Mouse (Mus musculus) kidney, embryonic 15.5 days (tissue): Measurements from ENCODE around the gene Rhog. TPM values are rescaled to one million over a fixed set of nuclear protein-coding genes. Genes with fewer than 3 reads are reported as not detected.

ENCODE experiments used
- ATAC-seq: fragments of 200-750 bp; cut with Nextera tagmentation; replicated peaks from 2 replicates; pipeline ENCODE4 v1.8.0; 2017; ENCODE audit warnings: moderate TSS enrichment; ENCODE audit not compliant: low FRiP score
- H3K27ac ChIP-seq: fragments of 300-500 bp; sonication (generic); 2 replicates; pipeline ENCODE4 v1.5.1; 2015; ENCODE audit warnings: mild to moderate bottlenecking, inconsistent platforms
- H3K27me3 ChIP-seq: fragments of 300-500 bp; sonication (generic); 2 replicates; pipeline ENCODE4 v1.6.1; 2015; ENCODE audit warnings: inconsistent platforms
- H3K36me3 ChIP-seq: fragments of 300-500 bp; sonication (generic); 2 replicates; pipeline ENCODE4 v1.6.1; 2015; ENCODE audit warnings: inconsistent platforms
- H3K4me1 ChIP-seq: fragments of 300-500 bp; sonication (generic); 2 replicates; pipeline ENCODE4 v1.6.1; 2015; ENCODE audit warnings: inconsistent platforms
- H3K4me2 ChIP-seq: fragments of 300-500 bp; sonication (generic); 2 replicates; pipeline ENCODE4 v1.6.1; 2015; ENCODE audit warnings: moderate library complexity, mild to moderate bottlenecking, inconsistent platforms
- H3K4me3 ChIP-seq: fragments of 300-500 bp; sonication (generic); replicated peaks from 2 replicates; pipeline ENCODE4 v1.5.1; 2015; ENCODE audit warnings: mild to moderate bottlenecking, inconsistent platforms
- H3K9ac ChIP-seq: fragments of 300-500 bp; sonication (generic); 2 replicates; pipeline ENCODE4 v1.6.1; 2015; ENCODE audit warnings: mild to moderate bottlenecking, inconsistent platforms
- H3K9me3 ChIP-seq: fragments of 300-500 bp; sonication (generic); replicated peaks from 2 replicates; pipeline ENCODE4 v1.6.1; 2016; ENCODE audit warnings: inconsistent platforms
- WGBS: fragments of 180-500 bp; shearing (Covaris S2); methylation state at CpG from one replicate; pipeline ENCODE4 v1.1.7; 2015; ENCODE audit warnings: mixed read lengths; 5-methylcytosine and 5-hydroxymethylcytosine counted together
- polyA plus RNA-seq: library from polyadenylated mRNA; unstranded; fragments of >200 nt; fragmentation: Nextera tagmentation; extraction: Ambion mirVana; gene quantifications from 2 replicates; pipeline ENCODE4 v1.2.1, GENCODE M21; 2015

The Rhog gene
- polyA plus RNA-seq, 1 experiment from 2014 or later = 59.1 TPM

DNA sequence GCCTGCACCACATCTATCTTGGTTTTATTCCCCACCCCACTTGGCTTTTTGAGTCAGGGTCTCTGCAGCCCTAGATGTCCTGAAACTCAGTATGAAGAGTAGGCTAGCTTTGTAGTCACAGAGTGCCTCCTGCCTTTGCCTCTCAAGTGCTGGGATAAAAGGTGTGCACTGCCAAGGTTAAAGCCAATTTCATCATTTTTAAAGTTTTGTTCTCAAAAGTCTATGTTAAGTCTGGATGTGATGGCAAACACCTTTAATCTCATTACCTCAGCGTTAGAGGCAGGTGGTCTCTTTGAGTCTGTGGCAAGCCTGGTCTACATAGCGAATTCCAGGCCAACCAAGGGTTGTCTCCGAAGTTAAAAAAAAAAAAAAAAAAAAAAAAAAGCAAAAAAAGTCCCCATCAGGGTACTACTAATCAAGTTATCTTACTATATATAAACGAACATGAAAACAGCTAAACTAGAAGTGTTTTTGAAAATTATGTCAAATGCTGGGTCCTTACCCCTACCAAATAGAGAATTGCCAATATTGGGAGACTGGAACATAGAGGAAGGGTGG lies 47.0 kb downstream of the Rhog start:
- H3K9ac ChIP-seq = peak overlapping the region; percentile 89
- peaks cover 20% of the 10 kb centered on the region for H3K4me1 ChIP-seq
- H3K27ac ChIP-seq = peak overlapping the region; percentile 90
- peak overlapping the region; percentile 72 for H3K4me2 ChIP-seq
- H3K27me3 ChIP-seq = no peaks in the 10 kb centered on the region
- 0 out of 2 replicates have a peak, but pooled peaks cover 3% of the 10 kb centered on the region for H3K36me3 ChIP-seq
- ATAC-seq = no peak
- WGBS = 48% methylated on average over 4 of the region's 4 CpGs
- H3K4me3 ChIP-seq = peak overlapping the region; percentile 94
- no peaks in the 10 kb centered on the region for H3K9me3 ChIP-seq

DNA sequence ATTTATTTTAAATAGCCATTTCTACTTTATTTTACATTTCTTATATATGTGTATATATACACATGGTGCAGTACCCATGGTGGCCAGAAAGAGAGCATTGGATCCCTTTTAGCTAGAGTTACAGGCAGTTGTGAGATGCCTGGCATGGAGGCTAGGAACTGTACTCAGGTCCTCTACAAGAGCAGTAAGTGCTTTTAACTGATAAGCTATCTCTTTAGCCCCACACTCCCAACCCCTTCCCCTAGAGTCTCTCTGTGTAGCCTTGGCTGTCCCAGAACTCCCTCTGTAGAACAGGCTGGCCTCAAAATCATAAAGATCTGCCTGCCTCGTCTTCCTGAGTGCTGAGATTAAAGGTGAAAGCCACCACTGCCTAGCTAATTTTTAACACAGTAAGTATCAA lies 50.2 kb downstream of the Rhog start:
- no peak overlapping the region for H3K4me2 ChIP-seq
- H3K9ac ChIP-seq = no peak overlapping the region
- H3K9me3 ChIP-seq = no peaks in the 10 kb centered on the region
- no peak overlapping the region for H3K4me3 ChIP-seq
- H3K27ac ChIP-seq = no peak overlapping the region
- H3K27me3 ChIP-seq = no peaks in the 10 kb centered on the region
- ATAC-seq = no peak
- WGBS = 70% methylated on average over 1 of the region's 1 CpGs
- H3K36me3 ChIP-seq = 0 out of 2 replicates have a peak, but pooled peaks cover 3% of the 10 kb centered on the region
- peaks cover 15% of the 10 kb centered on the region for H3K4me1 ChIP-seq

DNA sequence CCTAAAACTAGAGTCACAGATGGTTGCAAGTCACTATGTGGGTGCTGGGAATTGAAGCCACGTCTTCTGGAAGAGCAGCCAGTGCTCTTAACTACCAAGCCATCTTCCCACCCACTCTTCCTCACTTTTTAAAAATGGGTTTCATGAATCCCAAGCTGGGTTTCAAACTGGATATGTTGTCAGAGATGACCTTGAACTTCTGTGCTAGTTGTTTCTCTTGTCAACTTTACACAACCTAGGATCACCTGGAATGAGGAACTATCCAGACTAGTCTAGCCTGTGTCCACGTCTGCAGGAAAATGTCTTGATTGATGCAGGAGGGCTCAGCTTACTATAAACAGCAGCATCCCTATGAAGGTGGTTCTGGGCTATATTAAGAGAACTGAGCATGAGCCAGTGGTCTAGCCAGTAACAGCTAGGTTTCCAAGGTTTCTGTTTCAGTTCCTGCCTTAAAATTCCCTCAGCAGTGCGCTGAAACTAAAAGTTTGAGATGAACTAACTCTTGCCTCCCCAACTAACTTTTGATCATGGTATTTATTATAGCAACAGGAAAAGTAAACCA lies 51.5 kb downstream of the Rhog start:
- Histone ChIP-seq H3K36me3 (0 out of 2 replicates have a peak, but pooled peaks cover 3% of the 10 kb centered on the region), H3K4me2 (no peak overlapping the region), H3K4me1 (peaks cover 15% of the 10 kb centered on the region), H3K27me3 (no peaks in the 10 kb centered on the region), H3K4me3 (no peak overlapping the region), H3K9me3 (no peaks in the 10 kb centered on the region), H3K9ac (no peak overlapping the region), H3K27ac (no peak overlapping the region)
- ATAC-seq = no peak
- WGBS = 83% methylated on average over 3 of the region's 3 CpGs

DNA sequence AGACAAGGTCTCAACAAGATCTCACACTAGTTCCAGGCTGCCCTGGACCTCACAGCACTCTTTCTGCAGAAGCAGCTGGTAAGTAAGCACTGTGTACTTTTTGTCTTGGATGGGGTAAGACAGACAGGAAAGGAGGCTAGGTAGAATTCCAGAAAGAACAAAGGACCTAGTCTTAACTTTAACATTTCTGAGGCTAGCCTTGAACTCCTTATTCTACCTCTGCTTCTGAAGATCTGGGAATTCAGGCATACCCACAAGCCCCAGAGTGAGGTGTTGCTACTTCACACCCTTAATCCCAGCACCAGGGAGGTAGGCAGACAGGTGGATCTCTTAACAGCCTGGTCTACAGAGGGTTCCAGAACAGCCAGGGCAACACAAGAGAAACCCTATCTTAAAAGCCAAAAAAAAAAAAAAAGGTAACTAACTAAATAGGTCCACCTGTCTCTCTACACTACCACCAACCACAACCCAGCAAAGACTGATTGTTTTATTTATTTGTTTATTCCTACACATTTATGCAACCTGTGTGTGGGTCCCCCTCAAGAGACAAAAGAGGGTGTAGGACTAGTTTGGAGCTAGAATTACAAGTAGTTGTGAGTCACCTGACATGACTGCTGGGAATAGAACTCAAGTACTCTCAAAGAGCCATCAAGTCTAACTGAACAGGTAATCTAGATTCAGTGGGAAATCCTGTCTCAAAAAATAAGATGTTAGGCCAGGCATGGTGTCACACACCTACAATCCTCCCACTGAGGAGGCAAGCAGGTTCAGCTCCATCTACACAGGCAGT lies 54.7 kb downstream of the Rhog start:
- no peak for ATAC-seq
- no peaks in the 10 kb centered on the region for H3K36me3 ChIP-seq
- no peak overlapping the region for H3K4me2 ChIP-seq
- H3K27ac ChIP-seq = no peak overlapping the region
- H3K9me3 ChIP-seq = no peaks in the 10 kb centered on the region
- 0 out of 2 replicates have a peak, but pooled peaks cover 2% of the 10 kb centered on the region for H3K4me1 ChIP-seq
- no peak overlapping the region for H3K4me3 ChIP-seq
- H3K9ac ChIP-seq = no peak overlapping the region
- no peaks in the 10 kb centered on the region for H3K27me3 ChIP-seq

DNA sequence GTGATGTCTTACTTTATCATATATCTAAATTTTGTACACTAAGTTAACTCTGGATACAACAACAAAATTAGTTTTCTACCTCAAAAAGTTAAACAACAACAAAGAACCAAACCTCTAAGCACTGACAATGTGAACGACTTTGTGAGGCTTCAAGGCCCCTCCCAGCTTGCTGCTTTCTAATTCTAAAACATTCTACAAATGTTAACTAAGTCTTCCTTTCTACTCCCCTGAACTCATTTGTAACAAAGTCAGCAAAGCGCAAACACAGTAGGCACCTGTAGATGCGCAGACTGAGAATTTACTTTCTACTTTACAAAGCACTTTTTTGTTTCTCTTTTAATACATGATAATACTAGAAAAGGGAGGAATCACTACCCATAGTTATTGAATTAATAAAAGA lies 55.3 kb downstream of the Rhog start:
- H3K4me2 ChIP-seq = no peak overlapping the region
- H3K27ac ChIP-seq = no peak overlapping the region
- H3K4me1 ChIP-seq = 0 out of 2 replicates have a peak, but pooled peaks cover 2% of the 10 kb centered on the region
- ATAC-seq = no peak
- no peaks in the 10 kb centered on the region for H3K27me3 ChIP-seq
- H3K4me3 ChIP-seq = no peak overlapping the region
- no peaks in the 10 kb centered on the region for H3K9me3 ChIP-seq
- no peak overlapping the region for H3K9ac ChIP-seq
- H3K36me3 ChIP-seq = no peaks in the 10 kb centered on the region
- 80% methylated on average over 3 of the region's 3 CpGs for WGBS

DNA sequence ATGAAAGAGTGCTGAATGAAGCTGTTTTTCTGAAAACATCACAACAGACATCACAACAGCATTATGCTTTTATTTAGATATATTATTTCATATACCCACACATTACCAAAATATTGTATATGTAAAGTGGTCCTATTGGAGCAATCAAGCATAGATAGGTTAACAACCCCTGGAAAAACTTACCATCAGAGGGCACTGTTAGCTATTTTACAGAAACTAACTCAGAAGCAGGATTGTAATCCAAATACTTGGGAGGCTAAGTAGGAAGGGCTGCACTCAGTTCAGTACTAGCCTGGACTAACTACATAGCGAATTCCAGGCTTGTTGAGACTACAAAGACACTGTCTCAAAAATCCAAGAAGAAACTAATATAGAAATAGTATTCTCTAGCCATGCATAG lies 63.5 kb downstream of the Rhog start:
- no peak for ATAC-seq
- Histone ChIP-seq H3K4me1 (no peaks in the 10 kb centered on the region), H3K4me3 (no peak overlapping the region), H3K36me3 (peaks cover 76% of the 10 kb centered on the region), H3K9me3 (no peaks in the 10 kb centered on the region), H3K9ac (no peak overlapping the region), H3K27ac (no peak overlapping the region), H3K4me2 (no peak overlapping the region), H3K27me3 (no peaks in the 10 kb centered on the region)
- WGBS = 90% methylated on average over 1 of the region's 1 CpGs

Other genes starting within 250 kb of the Rhog start
- gene Il18bp, start 237.4 kb downstream of the Rhog start, polyA plus RNA-seq = 2.5 and 3.0 TPM in 2 replicates
- 28.3 and 28.4 TPM in 2 replicates for gene Rnf121, start 190.6 kb downstream of the Rhog start, polyA plus RNA-seq
- 33.9 and 39.0 TPM in 2 replicates for gene Xndc1, start 190.5 kb downstream of the Rhog start, polyA plus RNA-seq
- gene Xntrpc, start 190.3 kb downstream of the Rhog start, polyA plus RNA-seq = 1.6 and 1.7 TPM in 2 replicates
- gene Trpc2, start 172.9 kb downstream of the Rhog start, polyA plus RNA-seq = not detected in 2 replicates
- 2.4 and 3.4 TPM in 2 replicates for gene Art1, start 154.3 kb downstream of the Rhog start, polyA plus RNA-seq
- gene Art5, start 146.6 kb downstream of the Rhog start, polyA plus RNA-seq = 1.6 and 2.1 TPM in 2 replicates
- gene Chrna10, start 139.2 kb downstream of the Rhog start, polyA plus RNA-seq = not detected in 2 replicates
- 39.0 TPM in 2 replicates for gene Nup98, start 45.9 kb downstream of the Rhog start, polyA plus RNA-seq
- 72.3 and 75.2 TPM in 2 replicates for gene Pgap2, start 45.8 kb downstream of the Rhog start, polyA plus RNA-seq
- 14.8 and 16.2 TPM in 2 replicates for gene Stim1, start 11.8 kb upstream of the Rhog start, polyA plus RNA-seq
- 155 and 159 TPM in 2 replicates for gene Rrm1, start 185.6 kb upstream of the Rhog start, polyA plus RNA-seq
- gene Olfr543, start 225.6 kb upstream of the Rhog start, polyA plus RNA-seq = 0.38 and 0.48 TPM in 2 replicates
- 0.09 TPM in 1 of 2 replicates, not detected in the other for gene Olfr544, start 232.3 kb upstream of the Rhog start, polyA plus RNA-seq
- gene Olfr545, start 243.5 kb upstream of the Rhog start, polyA plus RNA-seq = 0.09 and 0.16 TPM in 2 replicates